Mouse (Mus musculus) embryonic fibroblast, embryonic 13.5 days (primary cell): ENCODE results near the gene Cog3. TPM values are rescaled to one million over a fixed set of nuclear protein-coding genes. Genes with fewer than 3 reads are reported as not detected.

Source experiments
- H3K27ac ChIP-seq: 2 replicates; pipeline ENCODE4 v1.5.1; 2012; ENCODE audit warnings: low read length, control low read depth, inconsistent platforms; ENCODE audit not compliant: insufficient read depth
- H3K4me1 ChIP-seq: 2 replicates; pipeline ENCODE4 v1.6.1; 2011; ENCODE audit warnings: low read length; ENCODE audit not compliant: control insufficient read depth, insufficient read depth
- H3K4me3 ChIP-seq: 2 replicates; pipeline ENCODE4 v1.5.1; 2011; ENCODE audit warnings: mild to moderate bottlenecking, control low read depth, low read length; ENCODE audit not compliant: insufficient read depth
- CTCF ChIP-seq: IDR thresholded peaks from 2 replicates; pipeline ENCODE4 v1.5.1; 2011; ENCODE audit warnings: mild to moderate bottlenecking, control low read depth, low read length, moderate library complexity, borderline replicate concordance; ENCODE audit not compliant: insufficient read depth
- POLR2A ChIP-seq: IDR thresholded peaks from 2 replicates; pipeline ENCODE4 v1.6.1; 2011; ENCODE audit warnings: low read depth, mild to moderate bottlenecking, control low read depth, low read length, moderate library complexity
- polyA plus RNA-seq: library from polyadenylated mRNA; stranded (reverse); fragments of >200 nt; gene quantifications from 2 replicates; pipeline ENCODE4 v1.2.4, GENCODE M21; 2011; ENCODE audit warnings: low read depth; ENCODE audit not compliant: missing spikeins, insufficient read length

The Cog3 gene
- polyA plus RNA-seq, 1 experiment: 27.2 TPM

GRCm38 (mm10) chr14:75761028-75761805 is 6.9 kb upstream of the Cog3 start:
- TF ChIP-seq CTCF (peak; percentile 29; the same call in 1 of the 2 replicates), POLR2A (no peak)
- H3K4me3 ChIP-seq: no peak overlapping the region
- H3K27ac ChIP-seq: no peak overlapping the region
- no peaks in the 10 kb centered on the region for H3K4me1 ChIP-seq

GRCm38 (mm10) chr14:75758401-75758800 is 4.1 kb upstream of the Cog3 start:
- Histone ChIP-seq H3K4me3 (no peak overlapping the region), H3K27ac (no peak overlapping the region), H3K4me1 (no peaks in the 10 kb centered on the region)
- no peak for TF ChIP-seq POLR2A
- no peak for TF ChIP-seq CTCF

DNA sequence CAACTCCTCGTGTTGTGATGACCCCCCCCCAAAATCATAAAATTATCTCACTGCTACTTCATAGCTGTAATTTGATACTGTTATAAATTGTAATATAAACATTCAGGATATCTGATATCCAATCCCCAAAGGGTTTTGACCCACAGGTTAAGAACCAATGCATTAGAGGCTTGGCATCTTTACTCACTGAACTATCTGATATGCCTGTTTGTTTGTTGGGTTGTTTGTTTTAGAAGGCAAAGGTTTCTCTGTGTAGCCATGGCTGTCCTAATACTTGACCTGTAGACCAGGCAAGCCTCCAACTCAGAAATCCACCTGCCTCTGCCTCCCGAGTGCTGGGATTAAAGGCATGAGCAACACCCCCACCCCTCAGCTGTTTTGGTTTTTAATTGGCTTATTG is 3.5 kb upstream of the Cog3 start:
- Histone ChIP-seq H3K4me1 (peaks cover 2% of the 10 kb centered on the region), H3K4me3 (no peak overlapping the region), H3K27ac (no peak overlapping the region)
- no peak for TF ChIP-seq POLR2A
- TF ChIP-seq CTCF: no peak

GRCm38 (mm10) chr14:75756971-75757370 is 2.7 kb upstream of the Cog3 start:
- H3K27ac ChIP-seq: peak overlapping the region; percentile 50; the same call in 1 of the 2 replicates
- H3K4me3 ChIP-seq: no peak overlapping the region
- 0 out of 2 replicates have a peak, but pooled peaks have one; percentile 6 for TF ChIP-seq POLR2A
- TF ChIP-seq CTCF: no peak
- H3K4me1 ChIP-seq: peaks cover 5% of the 10 kb centered on the region

DNA sequence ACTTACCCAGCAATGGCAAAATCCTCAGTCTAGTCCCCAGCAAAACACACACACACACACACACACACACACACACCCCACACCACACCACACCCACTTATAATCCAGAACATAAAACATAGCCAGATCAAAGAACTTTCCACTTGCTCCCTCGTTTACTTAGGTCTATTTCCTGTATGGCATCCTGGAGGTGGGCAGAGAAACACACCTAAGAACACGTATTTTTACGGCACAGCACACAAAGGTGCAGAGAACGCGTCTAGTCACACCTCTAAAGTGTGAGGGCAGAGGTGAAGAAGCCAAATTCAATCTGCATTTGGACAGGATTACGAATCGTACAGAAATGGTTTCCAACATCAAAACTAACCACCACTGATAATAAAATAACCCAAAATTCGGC is 1.1 kb downstream of the Cog3 start:
- no peak overlapping the region for H3K27ac ChIP-seq
- H3K4me3 ChIP-seq: peak overlapping the region; percentile 79
- peaks cover 5% of the 10 kb centered on the region for H3K4me1 ChIP-seq
- TF ChIP-seq POLR2A (no peak), CTCF (no peak)

DNA sequence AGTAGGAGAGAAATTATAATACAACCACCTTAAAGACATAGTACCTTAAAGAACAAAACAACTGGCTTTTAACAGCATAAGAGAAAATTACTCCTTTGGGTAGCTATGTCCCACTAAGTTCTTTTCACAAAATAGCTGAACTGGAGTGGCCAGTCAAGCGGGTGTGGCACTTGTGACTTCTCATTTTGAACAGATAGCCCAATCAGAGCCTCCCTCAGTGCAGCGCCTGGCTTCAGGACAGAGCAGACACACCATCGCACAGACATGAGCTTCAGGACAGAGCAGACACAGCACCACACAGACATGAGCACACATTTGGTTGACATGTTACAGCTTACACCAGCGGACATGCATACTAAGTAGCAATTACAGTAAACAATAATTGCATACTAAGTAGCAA is 3.3 kb downstream of the Cog3 start:
- no peak for TF ChIP-seq CTCF
- no peak for TF ChIP-seq POLR2A
- peaks cover 8% of the 10 kb centered on the region for H3K4me1 ChIP-seq
- no peak overlapping the region for H3K27ac ChIP-seq

GRCm38 (mm10) chr14:75749123-75749522 is 5.2 kb downstream of the Cog3 start:
- Histone ChIP-seq H3K4me1 (peaks cover 8% of the 10 kb centered on the region), H3K4me3 (no peak overlapping the region), H3K27ac (no peak overlapping the region)
- no peak for TF ChIP-seq CTCF
- TF ChIP-seq POLR2A: no peak

More for the DNA sequence above, 3.3 kb downstream of the Cog3 start:
- H3K4me3 ChIP-seq: no peak overlapping the region

GRCm38 (mm10) chr14:75747960-75748359 is 6.4 kb downstream of the Cog3 start:
- no peak for TF ChIP-seq POLR2A
- TF ChIP-seq CTCF: no peak
- peaks cover 6% of the 10 kb centered on the region for H3K4me1 ChIP-seq

GRCm38 (mm10) chr14:75741904-75742303 is 12.4 kb downstream of the Cog3 start:
- Histone ChIP-seq H3K4me1 (no peaks in the 10 kb centered on the region), H3K4me3 (no peak overlapping the region), H3K27ac (no peak overlapping the region)
- no peak for TF ChIP-seq CTCF
- no peak for TF ChIP-seq POLR2A

More at GRCm38 (mm10) chr14:75747960-75748359, 6.4 kb downstream of the Cog3 start:
- H3K27ac ChIP-seq: peak overlapping the region; percentile 60
- H3K4me3 ChIP-seq: no peak overlapping the region

- no peaks in the 10 kb centered on the region for H3K4me1 ChIP-seq
- H3K27ac ChIP-seq: no peak overlapping the region
- no peak for TF ChIP-seq POLR2A
- no peak overlapping the region for H3K4me3 ChIP-seq
Measured at GRCm38 (mm10) chr14:75735597-75735996, 18.7 kb downstream of the Cog3 start.

- TF ChIP-seq POLR2A (no peak), CTCF (no peak)
- H3K4me3 ChIP-seq: no peak overlapping the region
- H3K4me1 ChIP-seq: no peaks in the 10 kb centered on the region
- no peak overlapping the region for H3K27ac ChIP-seq
Measured at GRCm38 (mm10) chr14:75732631-75733030, 21.7 kb downstream of the Cog3 start.

- TF ChIP-seq POLR2A: no peak
- no peak for TF ChIP-seq CTCF
- Histone ChIP-seq H3K4me3 (no peak overlapping the region), H3K27ac (peak overlapping the region; percentile 76), H3K4me1 (no peaks in the 10 kb centered on the region)
Measured at GRCm38 (mm10) chr14:75731361-75731760, 23.0 kb downstream of the Cog3 start.
